Mouse (Mus musculus) megakaryocyte, adult 5-6 weeks (primary cell): ENCODE results near the gene Klhl32. TPM values are rescaled to one million over a fixed set of nuclear protein-coding genes. Genes with fewer than 3 reads are reported as not detected.
"Not testable (repeated sequence)": the region's sequence is repeated elsewhere in the genome, so short reads cannot be mapped to it uniquely, and the experiment has no call there.

Experiments
- ATAC-seq: 2 replicates; pipeline ENCODE4 v1.8.0; 2016; ENCODE audit warnings: mild to moderate bottlenecking, inconsistent platforms; ENCODE audit not compliant: poor library complexity, severe bottlenecking
- total RNA-seq, 2 experiments: library from RNA; stranded (forward) in 1 of 2; stranded (reverse) in 1 of 2; fragments of 153-499, 151-499 nt in 1 of 2; fragments of 221-1000, 200-1000 nt in 1 of 2; gene quantifications; 2 replicates each; pipeline versions ENCODE4 v1.2.3 to v1.2.4; 2015 to 2017

The Klhl32 gene
- total RNA-seq, 2 experiments from 2014 or later = not detected

DNA sequence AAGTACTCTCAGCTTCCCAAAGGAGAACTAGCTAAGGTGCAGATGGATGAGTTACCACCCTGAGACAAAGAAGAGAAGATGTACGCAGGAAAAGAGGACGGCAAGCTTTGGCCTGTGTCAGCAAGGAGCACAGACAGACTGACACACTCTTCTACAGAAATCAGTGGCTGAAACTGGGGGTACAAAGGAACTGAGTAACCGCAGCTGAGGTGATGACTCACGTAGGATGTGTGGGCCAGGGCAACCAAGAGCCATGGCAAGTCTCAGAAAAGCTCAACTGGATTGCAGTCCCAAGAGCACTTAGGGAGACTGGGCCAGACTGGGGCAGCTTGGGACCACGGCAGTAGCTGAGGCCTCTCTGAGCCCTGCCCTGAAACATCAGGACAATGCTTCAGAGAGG, 53.6 kb downstream of the Klhl32 start:
- ATAC-seq = no peak

DNA sequence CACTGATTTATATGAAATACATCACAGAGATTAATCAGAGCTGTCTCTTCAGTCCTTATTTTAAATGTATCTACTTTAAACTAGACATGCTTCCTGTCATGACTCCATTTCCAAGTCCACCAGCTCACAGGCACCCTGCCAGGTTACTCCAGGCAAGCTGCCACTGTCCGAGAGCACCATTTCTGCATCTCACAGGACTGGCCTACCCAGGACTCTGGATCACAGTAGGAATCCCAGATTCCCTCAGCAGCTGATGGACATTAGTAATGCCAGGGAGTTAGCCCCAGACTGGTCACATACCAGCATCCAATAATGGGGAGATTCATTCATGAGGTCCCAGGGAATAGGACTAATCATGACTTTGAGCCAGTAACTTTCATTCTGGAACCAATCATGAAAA, 54.7 kb downstream of the Klhl32 start:
- no peak for ATAC-seq

DNA sequence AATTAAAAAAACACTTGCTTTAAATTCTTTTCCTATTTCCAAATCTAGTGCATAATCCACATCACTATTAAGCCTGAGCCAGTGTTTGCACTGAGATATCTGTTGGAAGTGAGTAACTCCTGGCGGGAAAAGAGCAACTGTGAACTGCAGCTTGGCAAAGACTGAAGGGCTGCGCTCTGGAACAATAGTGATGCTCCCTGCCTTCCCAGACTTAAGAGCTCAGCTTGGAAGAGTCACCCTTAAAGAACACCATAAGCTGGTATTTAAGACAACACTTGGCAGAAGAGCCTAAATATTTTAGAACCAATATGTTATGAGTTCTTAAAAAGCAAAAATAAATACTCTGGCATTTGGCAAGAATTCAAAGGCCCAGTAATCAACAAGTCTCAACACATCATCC, 55.7 kb downstream of the Klhl32 start:
- no peak for ATAC-seq

DNA sequence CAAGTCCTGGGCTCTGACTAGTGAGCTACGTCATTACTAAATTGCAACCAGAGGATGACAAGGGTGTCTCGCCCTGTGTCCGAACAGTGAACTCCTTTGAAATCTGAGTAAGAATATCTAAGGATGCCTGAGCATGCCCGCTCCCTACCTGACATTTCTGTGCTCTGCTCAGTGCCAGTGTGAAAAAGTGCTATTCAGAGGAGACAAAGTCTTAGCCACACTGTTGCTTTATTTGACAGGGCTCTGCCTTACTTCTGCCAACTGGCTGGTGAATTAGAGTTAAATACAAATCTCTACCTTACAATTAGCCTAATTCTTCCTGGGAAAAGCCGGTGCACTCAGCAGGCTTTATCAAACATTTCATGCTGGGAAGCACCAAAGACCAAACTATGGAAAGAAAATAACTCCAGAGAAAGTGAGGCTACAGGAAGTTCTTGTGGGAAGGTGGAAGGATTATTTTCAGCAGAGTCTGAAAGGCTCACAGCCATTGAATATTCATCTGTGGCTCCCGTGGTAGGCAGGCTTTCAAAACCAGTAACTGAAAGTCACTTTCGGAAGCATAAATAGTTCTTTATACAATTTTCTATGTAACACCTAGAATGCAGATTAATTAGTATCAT, 57.1 kb downstream of the Klhl32 start:
- ATAC-seq = no peak

DNA sequence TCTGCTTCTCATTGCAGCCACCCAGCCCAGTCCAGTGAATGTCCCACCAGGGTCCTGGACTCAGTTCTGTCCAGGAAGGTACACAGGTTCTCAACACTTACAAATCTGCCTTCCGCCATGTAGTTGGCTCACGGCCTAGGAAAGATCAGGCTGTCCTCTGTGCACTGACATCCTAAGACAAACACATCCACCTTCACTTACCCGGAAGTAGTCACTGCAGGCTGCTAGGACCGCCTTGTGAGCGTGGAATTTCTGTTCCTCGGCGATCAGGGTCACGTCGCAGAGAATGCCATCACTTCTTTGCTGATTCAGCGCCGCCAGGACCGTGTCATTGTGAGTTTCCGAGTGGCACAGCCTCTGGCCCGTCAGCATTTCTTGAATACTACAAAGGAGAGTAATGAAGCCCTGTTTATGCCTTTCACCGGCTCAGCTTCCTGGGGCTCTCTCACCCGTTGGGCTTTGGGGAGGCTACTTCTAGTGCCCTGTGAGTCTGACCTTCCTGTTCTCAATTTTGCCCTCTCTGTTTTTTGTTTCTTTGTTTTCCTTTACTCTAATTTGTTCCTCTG, 58.4 kb downstream of the Klhl32 start:
- no peak for ATAC-seq

DNA sequence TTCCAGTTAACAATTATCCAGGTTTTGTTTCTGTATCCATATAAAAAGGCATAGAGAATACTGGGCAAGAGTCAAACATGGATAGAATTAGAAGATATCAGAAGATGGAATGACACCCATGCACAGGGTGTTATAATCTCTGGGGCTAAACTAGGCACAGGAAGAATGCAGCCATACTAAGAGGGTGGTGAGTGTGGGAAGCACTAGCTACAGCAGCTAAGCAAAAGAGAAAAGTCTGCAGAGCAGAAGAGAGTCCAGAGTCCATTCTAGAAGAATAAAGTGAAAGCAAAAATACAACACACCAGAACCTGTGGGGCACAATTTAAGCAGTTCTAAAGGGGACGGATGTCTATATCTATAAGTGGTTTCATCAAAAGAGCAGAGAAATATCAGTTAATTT, 61.6 kb downstream of the Klhl32 start:
- ATAC-seq = no peak

DNA sequence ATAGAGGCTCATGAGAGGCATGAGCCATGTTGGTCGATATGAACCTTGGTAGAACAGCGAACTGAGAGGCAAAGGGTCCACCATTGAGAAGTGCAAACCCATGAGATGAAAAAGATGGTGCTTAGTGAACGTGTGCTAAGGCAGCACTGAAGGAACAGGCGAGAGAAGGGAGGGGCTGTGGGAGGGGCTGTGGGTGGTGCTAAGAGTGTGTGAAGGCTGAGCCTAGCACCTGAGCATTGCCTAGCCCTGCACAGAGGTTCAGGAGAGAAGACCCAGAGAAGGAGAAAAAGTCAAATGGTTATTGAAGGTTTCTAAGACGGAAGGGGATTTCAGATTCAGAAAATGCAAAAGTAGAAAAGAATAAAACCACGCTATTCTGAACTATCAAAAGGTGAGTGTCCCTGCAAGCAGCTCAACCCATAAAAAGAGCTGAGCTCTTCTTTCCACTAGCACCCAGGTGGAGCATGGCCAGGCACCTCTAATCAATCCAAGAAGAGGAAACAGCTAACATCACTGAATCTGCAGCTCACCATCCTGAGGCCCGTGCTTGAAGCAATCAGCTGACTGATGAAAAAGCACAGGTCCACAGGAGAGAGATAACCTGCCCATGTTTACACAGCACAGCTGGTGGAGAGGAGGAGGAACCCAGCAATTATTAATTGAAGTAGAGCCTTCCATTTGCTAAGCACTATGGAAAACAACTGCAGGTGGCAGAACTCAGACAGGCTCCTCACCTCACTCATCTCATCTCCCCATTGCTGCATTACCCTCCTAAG, 65.0 kb downstream of the Klhl32 start:
- no peak for ATAC-seq

DNA sequence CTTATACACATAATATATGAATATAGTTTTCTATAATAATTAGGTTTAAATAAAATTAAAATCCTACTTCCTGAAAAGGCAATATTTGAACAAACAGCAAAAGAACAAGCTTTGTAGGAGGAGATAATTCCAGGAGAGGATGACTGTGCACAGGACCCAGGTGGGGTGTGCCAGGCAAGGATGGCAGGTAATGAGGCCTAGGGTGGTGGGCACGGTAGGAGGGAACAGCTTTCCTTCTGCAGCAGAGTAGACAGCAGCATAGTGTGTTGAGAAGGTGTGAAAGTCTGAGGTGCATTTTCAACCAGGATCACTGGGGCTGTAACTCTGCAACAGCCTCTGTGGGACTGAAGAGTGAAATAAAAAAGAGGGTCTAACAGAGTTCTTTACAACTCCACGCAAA, 85.0 kb downstream of the Klhl32 start:
- no peak for ATAC-seq

DNA sequence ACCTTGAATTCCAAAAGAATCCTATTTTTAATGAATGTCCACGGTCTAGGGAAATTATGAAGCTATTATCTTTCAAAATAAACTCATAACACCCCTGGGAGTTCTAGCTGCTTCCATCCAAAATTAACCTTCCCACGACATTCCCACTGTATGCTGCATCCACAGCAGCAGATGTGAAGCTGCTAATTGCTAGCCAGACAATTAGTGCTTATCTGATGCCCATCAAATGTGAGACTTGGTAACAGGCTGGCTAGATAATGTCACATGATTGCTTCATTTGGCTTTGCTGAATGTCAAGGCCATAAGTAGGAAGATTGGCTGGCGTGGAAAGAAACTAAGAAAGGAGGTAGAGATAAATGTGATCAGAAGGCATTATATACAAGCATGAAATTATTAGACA, 85.5 kb downstream of the Klhl32 start:
- ATAC-seq = no peak

DNA sequence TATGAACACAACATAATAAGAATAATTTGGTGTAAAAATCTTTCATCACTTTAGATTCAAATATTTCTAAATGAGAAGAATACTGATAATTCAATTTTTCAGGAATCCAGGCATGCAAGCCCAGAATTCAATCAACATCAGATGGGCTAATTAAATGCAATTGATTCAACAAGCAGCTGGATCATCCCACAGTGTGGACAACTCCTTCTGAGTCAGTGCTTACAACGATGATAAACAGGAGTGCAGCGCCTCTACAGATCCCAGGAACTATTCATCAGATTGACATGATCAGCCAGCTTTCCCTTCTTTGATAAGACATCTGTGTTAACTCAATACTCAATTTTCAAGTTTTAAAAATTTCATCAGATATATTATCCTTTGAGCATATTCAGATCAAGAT, 86.4 kb downstream of the Klhl32 start:
- ATAC-seq = no peak

DNA sequence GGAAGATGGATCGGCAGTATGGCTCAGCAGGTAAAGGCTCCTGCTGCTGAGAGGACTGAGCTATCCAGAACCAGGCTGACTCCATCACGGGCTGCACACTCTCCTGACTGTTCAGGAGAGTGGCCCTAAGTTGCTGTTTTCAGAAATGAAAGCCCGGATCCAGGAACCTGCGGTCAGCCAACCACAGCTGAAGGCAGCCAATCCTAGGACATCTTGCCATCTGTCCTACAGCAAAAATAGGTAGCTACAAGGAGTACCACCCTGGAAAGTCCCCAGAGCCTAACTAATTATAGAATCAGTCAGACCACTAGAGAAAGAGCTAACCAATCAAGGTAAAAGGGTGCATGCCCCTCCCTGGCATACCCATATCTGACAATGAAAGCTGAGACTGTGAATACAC, 87.5 kb downstream of the Klhl32 start:
- ATAC-seq = no peak

DNA sequence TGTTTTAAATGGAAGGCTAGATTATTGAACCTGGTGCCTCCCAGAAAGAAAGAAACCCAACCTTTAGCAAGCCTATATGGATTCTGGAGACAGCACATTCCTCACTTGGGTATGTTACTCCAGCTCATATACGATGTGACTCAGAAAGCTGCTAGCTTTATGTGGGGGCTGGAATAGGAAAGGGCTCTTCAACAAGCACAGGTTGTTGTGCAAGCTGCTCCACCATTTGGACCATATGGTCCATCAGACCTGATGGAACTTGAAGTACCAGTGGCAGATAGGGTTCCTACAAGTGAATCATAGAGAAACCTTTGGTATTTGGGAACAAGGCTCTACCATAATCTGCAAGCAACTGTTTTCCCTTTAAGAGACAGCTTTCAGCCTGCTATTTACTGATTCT, 92.0 kb downstream of the Klhl32 start:
- no peak for ATAC-seq

DNA sequence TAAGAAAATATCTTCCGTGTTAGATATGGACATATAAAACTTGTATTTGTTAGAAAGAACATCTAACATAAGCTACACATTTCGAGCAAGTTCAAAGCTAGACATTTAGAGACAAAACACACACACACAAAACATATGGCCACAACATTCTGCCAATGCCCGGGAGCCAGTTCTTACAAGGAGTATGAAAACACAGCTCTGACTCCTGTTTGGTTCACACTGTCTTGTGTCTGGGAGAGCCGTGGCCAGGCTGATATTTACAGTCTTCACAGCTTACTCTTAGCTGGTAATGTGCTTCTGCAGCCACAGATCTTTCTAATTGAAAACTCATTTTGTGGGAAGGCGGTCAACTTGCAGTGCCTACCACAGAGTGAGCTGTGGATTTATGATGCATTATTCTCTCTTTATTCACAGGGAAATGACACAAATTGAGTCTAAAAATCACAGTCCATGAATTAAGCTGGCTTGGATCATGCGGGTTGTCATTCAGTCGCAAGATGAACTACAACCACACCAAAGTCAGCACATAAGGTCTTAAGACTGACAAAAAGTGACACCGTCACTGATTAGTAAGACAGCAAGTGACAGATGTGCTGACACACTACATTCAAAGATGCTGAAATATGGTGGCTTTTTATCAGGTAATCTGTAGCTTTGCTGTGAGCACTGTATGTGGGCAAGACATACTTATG, 98.3 kb downstream of the Klhl32 start:
- no peak for ATAC-seq

DNA sequence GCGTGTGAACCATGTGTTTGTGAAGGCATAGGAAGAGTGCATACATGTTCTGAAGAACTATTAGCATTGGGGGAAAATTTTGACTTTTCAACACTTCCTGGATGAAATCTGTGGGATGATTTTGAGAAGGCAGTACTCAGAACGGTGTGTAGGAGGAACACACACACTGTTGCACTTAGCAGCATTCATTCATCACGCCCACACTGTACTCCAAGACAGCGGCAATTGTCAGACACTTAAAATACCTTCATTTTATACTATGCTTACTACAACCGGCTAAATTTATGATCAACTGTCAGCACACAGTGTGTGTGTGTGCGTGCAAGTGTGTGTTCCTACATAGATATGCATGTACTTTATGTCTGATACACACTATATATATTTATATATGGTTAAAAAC, 113.8 kb downstream of the Klhl32 start:
- no peak for ATAC-seq

DNA sequence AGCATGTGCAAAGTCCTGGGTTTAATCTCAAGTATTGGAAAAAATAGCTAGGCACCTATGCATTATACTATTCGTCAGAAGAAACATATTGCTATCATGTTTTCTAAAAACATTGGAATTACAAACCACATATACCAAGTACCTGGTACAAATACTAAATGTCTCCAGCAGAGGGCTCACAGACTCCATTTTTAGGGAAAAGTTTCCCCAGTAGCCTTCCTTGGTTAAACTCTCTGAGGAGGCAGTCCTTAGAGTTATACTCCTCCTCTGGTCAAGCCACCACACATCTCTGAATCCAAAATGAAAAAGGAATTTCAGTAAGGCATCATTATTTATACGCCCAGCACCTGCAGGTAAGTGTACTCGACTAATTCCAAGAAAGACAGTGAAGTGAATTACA, 130.1 kb downstream of the Klhl32 start:
- ATAC-seq = no peak

DNA sequence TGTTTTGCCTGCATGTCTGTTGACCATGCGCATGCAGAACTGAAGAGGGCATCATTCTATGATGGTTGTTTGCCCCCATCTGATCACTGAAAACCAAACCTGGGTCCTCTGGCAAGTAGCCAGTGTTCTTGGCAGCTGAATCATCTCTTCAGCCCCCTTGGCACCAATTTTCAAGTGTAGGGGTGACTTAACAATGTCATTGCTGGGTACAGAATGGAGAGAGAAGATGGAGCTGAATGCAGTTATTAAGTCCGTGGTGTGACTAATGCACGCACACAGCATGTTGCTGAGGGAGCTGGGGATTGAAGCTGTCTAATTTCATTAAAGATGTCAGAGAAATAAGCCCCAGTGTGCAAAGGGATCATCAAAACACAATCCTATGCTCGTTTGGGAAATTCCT, 135.4 kb downstream of the Klhl32 start:
- no peak for ATAC-seq

DNA sequence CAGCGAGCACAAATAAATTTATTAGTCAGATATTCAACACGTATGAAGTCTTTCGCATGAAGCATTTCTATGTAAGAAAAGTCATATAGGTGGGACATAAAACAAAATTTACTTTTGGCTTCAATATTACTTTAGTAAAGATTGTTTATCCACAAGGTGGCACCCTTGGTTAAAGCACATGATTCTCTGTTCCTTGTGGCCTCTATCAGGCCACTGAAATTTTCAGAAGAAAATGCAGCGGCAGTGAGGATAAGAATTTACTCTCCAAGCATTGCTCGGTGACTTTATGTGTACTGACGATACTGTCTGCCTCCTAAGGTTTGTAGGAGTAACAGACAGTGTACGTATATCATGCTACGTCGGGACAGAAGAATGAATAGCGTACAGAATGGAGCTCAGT, 136.6 kb downstream of the Klhl32 start:
- ATAC-seq = no peak

DNA sequence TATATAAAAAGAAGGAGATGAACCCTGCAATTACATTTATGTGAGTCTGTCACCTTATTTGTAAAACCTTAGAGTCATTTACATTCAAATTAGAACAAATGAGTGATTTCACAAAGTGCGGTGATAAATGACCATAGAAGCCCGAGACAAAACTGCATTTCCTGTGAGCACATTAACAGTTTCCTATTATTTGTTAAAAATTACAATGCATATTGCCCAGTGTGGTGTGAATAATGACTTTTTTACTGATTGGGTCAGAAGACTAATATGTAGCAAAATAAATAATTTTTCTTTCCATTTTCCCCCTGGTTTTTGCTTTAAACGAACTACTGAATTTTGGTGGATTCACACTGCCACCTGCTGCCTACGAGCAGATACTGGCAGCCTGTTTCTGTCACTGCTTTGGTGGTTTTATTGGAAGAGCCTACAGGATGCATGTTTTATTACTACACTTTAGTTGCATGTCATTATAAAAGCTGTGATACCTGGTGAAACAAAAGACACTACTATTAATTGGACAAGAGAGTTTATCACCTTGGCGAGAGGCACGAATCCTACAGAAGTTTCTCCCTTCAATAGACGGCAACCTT, 152.3 kb downstream of the Klhl32 start:
- ATAC-seq = no peak

DNA sequence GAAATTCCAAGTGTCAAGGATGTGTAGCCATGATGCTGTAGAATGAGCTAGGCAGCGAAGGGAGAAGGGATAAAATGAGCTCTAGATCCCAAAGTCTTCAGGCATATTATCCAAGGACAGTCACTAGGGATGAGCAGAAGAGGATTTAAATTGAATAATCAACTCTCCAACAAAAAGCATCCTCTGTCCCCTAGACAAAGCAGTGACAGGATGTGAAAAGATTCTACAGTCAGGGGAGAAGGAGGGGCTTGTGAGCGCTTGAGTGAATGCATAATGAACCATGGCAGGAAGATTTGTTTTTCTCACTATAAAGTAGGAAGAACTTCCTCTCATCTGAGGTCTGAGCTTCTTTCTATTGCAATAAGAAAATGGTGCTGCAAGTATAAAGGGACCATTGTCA, 170.8 kb downstream of the Klhl32 start:
- ATAC-seq = no peak

DNA sequence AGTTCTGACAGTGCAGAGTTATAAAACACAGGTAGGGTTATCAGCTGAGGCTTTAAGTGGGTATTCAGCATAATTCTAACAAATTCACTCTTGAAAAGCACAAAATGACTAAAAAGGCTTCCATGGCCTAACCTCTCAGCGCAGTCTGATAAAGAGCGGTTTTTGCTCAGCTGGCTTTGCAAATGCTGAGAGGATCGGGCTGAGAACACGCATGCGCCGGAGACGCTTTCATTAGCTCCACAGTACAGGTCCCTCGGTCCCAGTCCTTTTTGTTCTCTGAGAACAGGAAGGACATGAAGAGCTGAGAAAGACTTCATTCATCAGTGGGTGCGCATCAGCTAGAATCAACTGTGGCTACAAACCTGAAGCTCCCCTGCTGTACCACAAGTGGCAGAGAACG, 180.9 kb downstream of the Klhl32 start:
- ATAC-seq = no peak

DNA sequence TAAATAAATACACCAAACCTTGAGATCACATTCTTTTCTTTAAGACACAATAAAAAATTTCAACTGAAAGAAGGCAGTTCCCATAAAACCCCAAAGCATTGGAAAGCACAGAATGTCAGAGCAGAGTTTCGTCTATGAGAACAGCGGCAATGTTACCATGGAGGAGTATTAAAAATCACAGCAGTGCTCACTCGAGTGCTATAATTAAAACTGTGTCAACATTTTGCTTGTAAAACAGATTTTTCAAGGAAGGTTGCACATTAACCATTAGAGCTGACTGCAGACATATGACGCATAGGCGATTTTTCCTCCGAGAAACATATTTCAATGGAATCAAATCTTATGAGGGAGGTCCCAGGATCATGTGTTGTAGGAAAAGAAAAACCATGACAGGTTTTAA, 191.7 kb downstream of the Klhl32 start:
- no peak for ATAC-seq

DNA sequence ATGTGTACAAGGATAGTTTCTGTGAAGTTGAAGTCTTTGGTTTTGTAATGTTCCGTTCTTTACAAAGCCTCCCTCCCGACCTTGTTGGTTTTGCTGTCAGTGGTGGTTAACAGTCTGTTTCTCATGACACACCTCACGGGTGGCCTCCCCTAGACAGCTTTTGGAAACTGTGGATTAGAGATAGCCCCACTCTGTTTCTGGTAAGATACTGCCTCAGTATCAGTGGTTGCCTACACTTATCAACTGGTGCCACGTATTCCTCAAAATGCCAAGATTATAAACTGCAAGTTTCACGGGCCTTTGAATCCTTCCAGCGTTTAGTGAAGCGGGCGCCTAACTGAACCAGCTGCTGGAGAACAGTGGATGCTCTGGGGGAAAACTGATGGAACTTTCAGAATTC, 206.2 kb downstream of the Klhl32 start:
- not testable (repeated sequence) for ATAC-seq
